Mouse (Mus musculus): ENCODE results near the gene Lats2.
"Not testable (repeated sequence)": the region's sequence is repeated elsewhere in the genome, so short reads cannot be mapped to it uniquely, and the experiment has no call there.

The Lats2 gene

GRCm38 (mm10) chr14:57656519-57656918 lies 101.7 kb downstream of the Lats2 start:
- ATAC-seq (ENCODE audit: insufficient number of reproducible peaks, low FRiP score, low TSS enrichment): not testable (repeated sequence)

- no peak for ATAC-seq (ENCODE audit: insufficient number of reproducible peaks, low FRiP score, low TSS enrichment)
Observed at GRCm38 (mm10) chr14:57649501-57649900, 108.7 kb downstream of the Lats2 start.

- ATAC-seq (ENCODE audit: insufficient number of reproducible peaks, low FRiP score, low TSS enrichment): no peak
Observed at GRCm38 (mm10) chr14:57646155-57646554, 112.0 kb downstream of the Lats2 start.
